Mouse (Mus musculus): ENCODE measurements around the gene Pitpnc1.

Pitpnc1 gene

GRCm38 (mm10) chr11:107267522-107267921 lies 203.0 kb downstream of the Pitpnc1 start:
- peak; percentile 12 to 13 for DNase-seq

- DNase-seq, result no peak
Measured at GRCm38 (mm10) chr11:107265861-107266260, 204.6 kb downstream of the Pitpnc1 start.

- DNase-seq, result no peak
Measured at GRCm38 (mm10) chr11:107264889-107265615, 205.4 kb downstream of the Pitpnc1 start.

- DNase-seq, result no peak
Measured at GRCm38 (mm10) chr11:107263838-107264237, 206.7 kb downstream of the Pitpnc1 start.

- DNase-seq, result no peak
Measured at GRCm38 (mm10) chr11:107259428-107259827, 211.1 kb downstream of the Pitpnc1 start.

- DNase-seq, result peak in 1 of 2 experiments; percentile 6
Measured at GRCm38 (mm10) chr11:107255185-107255584, 215.3 kb downstream of the Pitpnc1 start.

GRCm38 (mm10) chr11:107254181-107254580 lies 216.3 kb downstream of the Pitpnc1 start:
- no peak for DNase-seq

- DNase-seq, result no peak
Measured at GRCm38 (mm10) chr11:107252026-107252425, 218.5 kb downstream of the Pitpnc1 start.

GRCm38 (mm10) chr11:107251460-107251859 lies 219.0 kb downstream of the Pitpnc1 start:
- DNase-seq, result peak in 1 of 2 experiments; percentile 5

GRCm38 (mm10) chr11:107250882-107251281 lies 219.6 kb downstream of the Pitpnc1 start:
- no peak for DNase-seq

- no peak for DNase-seq
Measured at GRCm38 (mm10) chr11:107248753-107249152, 221.7 kb downstream of the Pitpnc1 start.

GRCm38 (mm10) chr11:107245657-107246056 lies 224.8 kb downstream of the Pitpnc1 start:
- DNase-seq, result no peak

GRCm38 (mm10) chr11:107243126-107243525 lies 227.4 kb downstream of the Pitpnc1 start:
- no peak for DNase-seq

- no peak for DNase-seq
Measured at GRCm38 (mm10) chr11:107241678-107242077, 228.8 kb downstream of the Pitpnc1 start.

GRCm38 (mm10) chr11:107238506-107238905 lies 232.0 kb downstream of the Pitpnc1 start:
- no peak for DNase-seq

- DNase-seq, result no peak
Measured at GRCm38 (mm10) chr11:107237532-107237931, 233.0 kb downstream of the Pitpnc1 start.

- DNase-seq, result no peak
Measured at GRCm38 (mm10) chr11:107233252-107233890, 237.1 kb downstream of the Pitpnc1 start.

- no peak for DNase-seq
Measured at GRCm38 (mm10) chr11:107230128-107230527, 240.4 kb downstream of the Pitpnc1 start.

GRCm38 (mm10) chr11:107226431-107226830 lies 244.1 kb downstream of the Pitpnc1 start:
- no peak for DNase-seq

- DNase-seq, result no peak
Measured at GRCm38 (mm10) chr11:107226013-107226412, 244.5 kb downstream of the Pitpnc1 start.

GRCm38 (mm10) chr11:107225301-107225700 lies 245.2 kb downstream of the Pitpnc1 start:
- no peak for DNase-seq

GRCm38 (mm10) chr11:107223667-107224214 lies 246.8 kb downstream of the Pitpnc1 start:
- no peak for DNase-seq

- DNase-seq, result peak; percentile 5 to 9
Measured at GRCm38 (mm10) chr11:107223169-107223561, 247.3 kb downstream of the Pitpnc1 start.

All from thymus, postnatal 36 days (tissue).